Mouse (Mus musculus) hindbrain, embryonic 14.5 days (tissue): ENCODE results near the gene Baiap2. TPM values are rescaled to one million over a fixed set of nuclear protein-coding genes. Genes with fewer than 3 reads are reported as not detected.

Source experiments
- ATAC-seq: fragments of 200-750 bp; cut with Nextera tagmentation; 2 replicates; pipeline ENCODE4 v1.8.0; 2017; ENCODE audit warnings: moderate number of reproducible peaks, mild to moderate bottlenecking, moderate TSS enrichment, moderate library complexity; ENCODE audit not compliant: low FRiP score
- DNase-seq: peaks from one replicate; pipeline ENCODE4 v3.0.0-alpha.2; 2015; ENCODE audit warnings: low spot score
- H3K27ac ChIP-seq: fragments of 300-500 bp; sonication (generic); 2 replicates; pipeline ENCODE4 v1.5.1; 2014; ENCODE audit warnings: mild to moderate bottlenecking, moderate library complexity
- H3K27me3 ChIP-seq: fragments of 300-500 bp; sonication (generic); 2 replicates; pipeline ENCODE4 v1.6.1; 2014; ENCODE audit warnings: mild to moderate bottlenecking, low read length, mixed read lengths; ENCODE audit not compliant: control insufficient read depth, insufficient read depth
- H3K36me3 ChIP-seq: fragments of 300-500 bp; sonication (generic); replicated peaks from 2 replicates; pipeline ENCODE4 v1.6.1; 2014; ENCODE audit not compliant: control insufficient read depth, insufficient read depth
- H3K4me1 ChIP-seq: fragments of 300-500 bp; sonication (generic); replicated peaks from 2 replicates; pipeline ENCODE4 v1.6.1; 2014; ENCODE audit warnings: antibody characterized with exemption, low read length, mixed read lengths; ENCODE audit not compliant: control insufficient read depth, insufficient read depth
- H3K4me2 ChIP-seq: fragments of 300-500 bp; sonication (generic); replicated peaks from 2 replicates; pipeline ENCODE4 v1.6.1; 2014; ENCODE audit warnings: mild to moderate bottlenecking, moderate library complexity
- H3K4me3 ChIP-seq: fragments of 300-500 bp; sonication (generic); replicated peaks from 2 replicates; pipeline ENCODE4 v1.5.1; 2014; ENCODE audit warnings: mild to moderate bottlenecking, low read length
- H3K9ac ChIP-seq: fragments of 300-500 bp; sonication (generic); 2 replicates; pipeline ENCODE4 v1.6.1; 2014
- H3K9me3 ChIP-seq: fragments of 300-500 bp; sonication (generic); 2 replicates; pipeline ENCODE4 v1.6.1; 2016; ENCODE audit warnings: low read length; ENCODE audit not compliant: control insufficient read depth
- WGBS: fragments of 180-500 bp; shearing (Covaris S2); extraction: QIAGEN DNeasy Blood & Tissue Kit; methylation state at CpG from one replicate; pipeline ENCODE4 v1.1.7; 2014; 5-methylcytosine and 5-hydroxymethylcytosine counted together
- polyA plus RNA-seq: library from polyadenylated mRNA; unstranded; fragments of >200 nt; fragmentation: Nextera tagmentation; extraction: Ambion mirVana; gene quantifications from 2 replicates; pipeline ENCODE4 v1.2.1, GENCODE M21; 2014

The Baiap2 gene
- polyA plus RNA-seq, 1 experiment from 2014 or later: 13.7 TPM

- Histone ChIP-seq H3K27ac (no peak overlapping the region), H3K4me2 (no peak overlapping the region), H3K4me3 (no peak overlapping the region), H3K9me3 (no peaks in the 10 kb centered on the region), H3K36me3 (no peaks in the 10 kb centered on the region), H3K4me1 (peaks cover 39% of the 10 kb centered on the region), H3K9ac (no peak overlapping the region), H3K27me3 (0 out of 2 replicates have a peak, but pooled peaks cover 3% of the 10 kb centered on the region)
- ATAC-seq (no peak), DNase-seq (no peak)
- WGBS: 63% methylated on average over 4 of the region's 4 CpGs
Measured at GRCm38 (mm10) chr11:119939711-119940106, 2.9 kb upstream of the Baiap2 start.

- Histone ChIP-seq H3K27me3 (0 out of 2 replicates have a peak, but pooled peaks cover 3% of the 10 kb centered on the region), H3K4me2 (no peak overlapping the region), H3K4me3 (no peak overlapping the region), H3K27ac (no peak overlapping the region), H3K36me3 (no peaks in the 10 kb centered on the region), H3K9ac (no peak overlapping the region), H3K9me3 (no peaks in the 10 kb centered on the region), H3K4me1 (peaks cover 39% of the 10 kb centered on the region)
- ATAC-seq (no peak), DNase-seq (no peak)
- WGBS: 53% methylated on average over 11 of the region's 11 CpGs
Measured at GRCm38 (mm10) chr11:119940142-119940541, 2.4 kb upstream of the Baiap2 start.

GRCm38 (mm10) chr11:119941794-119942193 is 769 bp upstream of the Baiap2 start:
- H3K27ac ChIP-seq: 0 out of 2 replicates have a peak overlapping the region, but pooled peaks have one; percentile 66
- peak overlapping the region; percentile 67 for H3K4me3 ChIP-seq
- ATAC-seq: no peak
- no peaks in the 10 kb centered on the region for H3K36me3 ChIP-seq
- H3K4me1 ChIP-seq: peaks cover 28% of the 10 kb centered on the region
- H3K4me2 ChIP-seq: peak overlapping the region; percentile 93
- H3K9ac ChIP-seq: peak overlapping the region; percentile 68; the same call in 1 of the 2 replicates
- H3K9me3 ChIP-seq: no peaks in the 10 kb centered on the region
- DNase-seq: no peak
- WGBS: 8% methylated on average over 8 of the region's 8 CpGs
- 0 out of 2 replicates have a peak, but pooled peaks cover 3% of the 10 kb centered on the region for H3K27me3 ChIP-seq

GRCm38 (mm10) chr11:119942201-119942726 is 299 bp upstream of the Baiap2 start:
- Histone ChIP-seq H3K4me3 (peak overlapping the region; percentile 67), H3K4me2 (peak overlapping the region; percentile 93), H3K36me3 (no peaks in the 10 kb centered on the region), H3K4me1 (peaks cover 24% of the 10 kb centered on the region), H3K9me3 (no peaks in the 10 kb centered on the region), H3K27me3 (0 out of 2 replicates have a peak, but pooled peaks cover 3% of the 10 kb centered on the region), H3K27ac (peak overlapping the region; percentile 66; the same call in 1 of the 2 replicates), H3K9ac (peak overlapping the region; percentile 68)
- ATAC-seq: peak; percentile 67; the same call in 1 of the 2 replicates
- no peak for DNase-seq
- WGBS: 1% methylated on average over 41 of the region's 43 CpGs

GRCm38 (mm10) chr11:119943428-119943988 is 945 bp downstream of the Baiap2 start:
- peak; percentile 13 for ATAC-seq
- 3% methylated on average over 32 of the region's 32 CpGs for WGBS
- Histone ChIP-seq H3K27me3 (no peaks in the 10 kb centered on the region), H3K4me3 (peak overlapping the region; percentile 67), H3K9ac (peak overlapping the region; percentile 67), H3K4me1 (peaks cover 16% of the 10 kb centered on the region), H3K36me3 (no peaks in the 10 kb centered on the region), H3K9me3 (no peaks in the 10 kb centered on the region), H3K4me2 (peak overlapping the region; percentile 93), H3K27ac (no peak overlapping the region)
- no peak for DNase-seq

- no peak overlapping the region for H3K27ac ChIP-seq
- peaks cover 16% of the 10 kb centered on the region for H3K4me1 ChIP-seq
- 86% methylated on average over 7 of the region's 7 CpGs for WGBS
- H3K4me2 ChIP-seq: peak overlapping the region; percentile 93
- ATAC-seq: no peak
- H3K9me3 ChIP-seq: no peaks in the 10 kb centered on the region
- H3K4me3 ChIP-seq: no peak overlapping the region
- DNase-seq: no peak
- H3K9ac ChIP-seq: no peak overlapping the region
- H3K36me3 ChIP-seq: no peaks in the 10 kb centered on the region
- H3K27me3 ChIP-seq: no peaks in the 10 kb centered on the region
Measured at GRCm38 (mm10) chr11:119945343-119945742, 2.8 kb downstream of the Baiap2 start.

- H3K36me3 ChIP-seq: no peaks in the 10 kb centered on the region
- no peak overlapping the region for H3K27ac ChIP-seq
- WGBS: 86% methylated on average over 1 of the region's 1 CpGs
- no peak for ATAC-seq
- no peak overlapping the region for H3K4me2 ChIP-seq
- peaks cover 17% of the 10 kb centered on the region for H3K4me1 ChIP-seq
- no peak overlapping the region for H3K9ac ChIP-seq
- H3K27me3 ChIP-seq: no peaks in the 10 kb centered on the region
- no peak for DNase-seq
- H3K9me3 ChIP-seq: no peaks in the 10 kb centered on the region
- no peak overlapping the region for H3K4me3 ChIP-seq
Measured at GRCm38 (mm10) chr11:119947426-119947825, 4.9 kb downstream of the Baiap2 start.

GRCm38 (mm10) chr11:119947897-119948296 is 5.3 kb downstream of the Baiap2 start:
- Histone ChIP-seq H3K4me2 (no peak overlapping the region), H3K36me3 (no peaks in the 10 kb centered on the region), H3K4me3 (no peak overlapping the region), H3K9ac (no peak overlapping the region), H3K27me3 (no peaks in the 10 kb centered on the region), H3K4me1 (peaks cover 19% of the 10 kb centered on the region), H3K27ac (no peak overlapping the region), H3K9me3 (no peaks in the 10 kb centered on the region)
- WGBS: 53% methylated on average over 2 of the region's 2 CpGs
- ATAC-seq: no peak
- no peak for DNase-seq

- Histone ChIP-seq H3K9me3 (no peaks in the 10 kb centered on the region), H3K27ac (no peak overlapping the region), H3K9ac (no peak overlapping the region), H3K4me3 (no peak overlapping the region), H3K4me1 (peaks cover 18% of the 10 kb centered on the region), H3K36me3 (no peaks in the 10 kb centered on the region), H3K27me3 (no peaks in the 10 kb centered on the region), H3K4me2 (no peak overlapping the region)
- DNase-seq (no peak), ATAC-seq (no peak)
- 69% methylated on average over 4 of the region's 4 CpGs for WGBS
Measured at GRCm38 (mm10) chr11:119948305-119948704, 5.7 kb downstream of the Baiap2 start.
